Mouse (Mus musculus): ENCODE measurements around the gene Itln1.

DNA sequence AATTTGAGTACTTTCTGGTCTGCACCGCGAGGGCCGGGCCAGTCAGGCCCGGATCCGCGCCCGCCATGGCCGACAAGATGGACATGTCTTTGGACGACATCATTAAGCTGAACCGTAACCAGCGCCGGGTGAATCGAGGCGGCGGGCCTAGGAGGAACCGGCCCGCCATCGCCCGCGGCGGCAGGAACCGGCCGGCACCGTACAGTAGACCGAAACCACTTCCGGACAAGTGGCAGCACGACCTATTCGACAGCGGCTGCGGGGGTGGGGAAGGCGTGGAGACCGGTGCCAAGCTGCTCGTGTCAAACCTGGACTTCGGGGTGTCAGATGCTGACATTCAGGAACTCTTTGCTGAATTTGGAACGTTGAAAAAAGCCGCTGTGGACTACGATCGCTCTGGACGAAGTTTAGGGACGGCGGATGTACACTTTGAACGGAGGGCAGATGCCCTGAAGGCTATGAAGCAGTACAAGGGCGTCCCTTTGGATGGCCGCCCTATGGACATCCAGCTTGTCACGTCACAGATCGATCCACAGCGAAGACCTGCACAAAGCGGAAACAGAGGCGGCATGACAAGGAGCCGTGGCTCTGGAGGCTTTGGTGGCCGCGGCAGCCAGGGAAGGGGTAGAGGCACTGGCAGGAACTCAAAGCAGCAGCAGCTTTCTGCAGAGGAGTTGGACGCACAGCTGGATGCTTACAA is 31.4 kb downstream of the Itln1 start:
- TF ChIP-seq CTCF (IDR thresholded peaks at IDR 0.05; ENCODE audit: control insufficient read depth, insufficient read depth, insufficient read length) = no peak
- no peak for TF ChIP-seq USF1 (IDR thresholded peaks at IDR 0.05; ENCODE audit: low read depth)
- TF ChIP-seq MYOG (IDR thresholded peaks at IDR 0.05; ENCODE audit: control insufficient read depth, extremely low read depth, insufficient read length) = no peak
- TF ChIP-seq FOSL1 (IDR thresholded peaks at IDR 0.05; ENCODE audit: insufficient read depth, low read length, poor library complexity, severe bottlenecking) = no peak
- peak; percentile 20 for TF ChIP-seq MAX (IDR thresholded peaks at IDR 0.05)
